ENCODE assay signal across 16 mouse cellular contexts in the genomic region with DNA sequence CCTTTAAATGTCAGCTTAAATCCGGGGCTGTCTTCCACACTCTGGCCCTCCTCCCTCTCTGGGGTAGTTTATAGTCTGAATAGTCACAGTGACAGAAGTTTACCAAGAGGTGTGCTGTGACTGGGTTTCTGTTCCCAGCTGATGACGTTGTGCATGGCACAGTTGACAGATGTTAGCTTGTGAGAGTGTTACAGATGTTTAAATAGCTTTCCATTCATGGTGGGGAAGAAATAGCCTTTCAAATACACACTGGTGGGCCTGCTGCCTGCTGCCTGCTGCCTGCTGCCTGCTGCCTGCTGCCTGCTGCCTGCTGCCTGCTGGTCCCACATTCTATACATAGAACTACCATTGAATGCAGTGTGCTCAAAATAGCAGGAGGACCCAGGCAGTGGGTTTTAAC.
DNase-seq lines count a peak whose midpoint lies in the region; ATAC-seq lines count a peak whose summit lies in the region.
"Had no signal": no experiment of that assay in that cellular context is flagged by ENCODE, and none has a peak within 500 bp of the region (broad histone marks: within the 10 kb centered on the region; RNA-seq: fewer than 3 reads in every experiment).

No protein-coding gene starts in this region.

- H3K9ac ChIP-seq in forebrain, embryonic 13.5 days: no peak overlapping the region
- H3K9ac ChIP-seq in heart, embryonic 16.5 days (ENCODE audit: low read length): no peak overlapping the region
- H3K9ac ChIP-seq: embryonic facial prominence, embryonic 15.5 days; liver, embryonic 12.5 days had no signal

- H3K4me2 ChIP-seq in forebrain, embryonic 13.5 days: no peak overlapping the region
- no peak overlapping the region for H3K4me2 ChIP-seq in heart, embryonic 16.5 days (ENCODE audit: low read depth, low read length)
- H3K4me2 ChIP-seq: embryonic facial prominence, embryonic 15.5 days; liver, embryonic 12.5 days had no signal

- H3K36me3 ChIP-seq in forebrain, embryonic 13.5 days (ENCODE audit: poor library complexity, severe bottlenecking): no peaks in the 10 kb centered on the region
- no peaks in the 10 kb centered on the region for H3K36me3 ChIP-seq in forebrain, embryonic 10.5 days (replicated peaks)
- H3K36me3 ChIP-seq in heart, embryonic 16.5 days (ENCODE audit: control insufficient read depth, insufficient read depth): no peaks in the 10 kb centered on the region
- H3K36me3 ChIP-seq: embryonic facial prominence, embryonic 15.5 days; liver, embryonic 12.5 days had no signal

- H3K4me3 ChIP-seq in forebrain, embryonic 13.5 days: no peak overlapping the region
- H3K4me3 ChIP-seq in forebrain, embryonic 10.5 days: no peak overlapping the region
- no peak overlapping the region for H3K4me3 ChIP-seq in heart, embryonic 16.5 days (ENCODE audit: low read length)
- H3K4me3 ChIP-seq: embryonic facial prominence, embryonic 15.5 days; left cerebral cortex, adult 2 months; liver, embryonic 12.5 days had no signal

- H3K27ac ChIP-seq in forebrain, embryonic 13.5 days: no peak overlapping the region
- H3K27ac ChIP-seq in forebrain, embryonic 10.5 days: no peak overlapping the region
- H3K27ac ChIP-seq in heart, embryonic 16.5 days (ENCODE audit: low read length): peak overlapping the region; percentile 60
- H3K27ac ChIP-seq: embryonic facial prominence, embryonic 15.5 days; left cerebral cortex, adult 2 months; liver, embryonic 12.5 days had no signal

- no peaks in the 10 kb centered on the region for H3K27me3 ChIP-seq in forebrain, embryonic 13.5 days
- H3K27me3 ChIP-seq in forebrain, embryonic 10.5 days (ENCODE audit: poor library complexity, severe bottlenecking): no peaks in the 10 kb centered on the region
- no peaks in the 10 kb centered on the region for H3K27me3 ChIP-seq in heart, embryonic 16.5 days (ENCODE audit: control insufficient read depth, insufficient read depth, low read length)
- H3K27me3 ChIP-seq: embryonic facial prominence, embryonic 15.5 days; liver, embryonic 12.5 days had no signal

- DNase-seq in forebrain, embryonic 10.5 days (ENCODE audit: extremely low spot score, low spot score): no peak
- DNase-seq in heart, adult 9 months (ENCODE audit: low spot score in 2 of 2): no peak
- peak; percentile 16 for DNase-seq in right cerebral cortex, postnatal 14 days
- DNase-seq in right cerebral cortex, postnatal 36 days (ENCODE audit: low spot score in 2 of 2): no peak
- DNase-seq in kidney, postnatal 25 days: no peak
- DNase-seq in layer of hippocampus, postnatal 25 days (ENCODE audit: extremely low spot score in 1 of 2, low spot score in 1 of 2): no peak
- DNase-seq: adrenal gland, adult 2 months; cerebellum, postnatal 10 days; kidney, postnatal 4 days; lung, postnatal 36 days had no signal

- no peaks in the 10 kb centered on the region for H3K9me3 ChIP-seq in forebrain, embryonic 13.5 days (replicated peaks)
- H3K9me3 ChIP-seq in forebrain, embryonic 10.5 days: no peaks in the 10 kb centered on the region
- H3K9me3 ChIP-seq in heart, embryonic 16.5 days (replicated peaks; ENCODE audit: control insufficient read depth, low read length): no peaks in the 10 kb centered on the region
- H3K9me3 ChIP-seq: embryonic facial prominence, embryonic 15.5 days; liver, embryonic 12.5 days had no signal

- peak; percentile 55; the same call in 1 of the 2 replicates for ATAC-seq in forebrain, embryonic 13.5 days
- no peak for ATAC-seq in heart, embryonic 16.5 days (replicated peaks; ENCODE audit: extremely low read depth, insufficient read depth, low FRiP score)
- ATAC-seq: intestine, postnatal 0 days; liver, embryonic 12.5 days had no signal

- 11% methylated on average over 2 of the region's 2 CpGs for WGBS in forebrain, embryonic 13.5 days
- WGBS in forebrain, embryonic 10.5 days: 46% methylated on average over 2 of the region's 2 CpGs
- 12% methylated on average over 2 of the region's 2 CpGs for WGBS in heart, embryonic 16.5 days

- H3K4me1 ChIP-seq in forebrain, embryonic 13.5 days: 0 out of 2 replicates have a peak, but pooled peaks cover 7% of the 10 kb centered on the region
- peaks cover 17% of the 10 kb centered on the region for H3K4me1 ChIP-seq in forebrain, embryonic 10.5 days
- H3K4me1 ChIP-seq in heart, embryonic 16.5 days (ENCODE audit: control insufficient read depth, insufficient read depth, low read length): peaks cover 7% of the 10 kb centered on the region; the same call in 1 of the 2 replicates
- H3K4me1 ChIP-seq: embryonic facial prominence, embryonic 15.5 days; liver, embryonic 12.5 days had no signal
